Comparison of ENCODE assay signal across 25 mouse cellular contexts in the genomic region with DNA sequence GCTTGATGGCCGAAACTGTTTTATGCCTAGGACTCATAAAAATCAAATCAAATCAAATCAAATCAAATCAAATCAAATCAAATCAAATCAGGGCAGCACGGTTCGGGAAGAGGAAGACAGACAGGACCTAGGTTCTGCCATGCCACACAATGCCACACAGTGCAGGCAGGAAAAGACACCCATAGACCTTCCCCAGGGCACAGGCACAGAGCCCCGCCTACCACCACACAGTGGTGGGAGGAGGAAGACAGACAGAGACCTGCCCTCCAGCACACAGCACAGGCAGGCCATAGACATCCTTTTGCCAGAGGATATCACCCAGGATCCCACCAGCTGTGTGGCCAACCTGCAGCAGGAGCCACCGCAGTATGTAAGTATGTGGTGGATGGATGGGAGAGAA. TPM values are rescaled to one million over a fixed set of nuclear protein-coding genes. Genes with fewer than 3 reads are reported as not detected.
A peak's percentile ranks its signal among the peaks of the same experiment; 100 is the strongest.
DNase-seq lines count a peak whose midpoint lies in the region; ATAC-seq and TF ChIP-seq lines count a peak whose summit lies in the region.
"Had no signal": no experiment of that assay in that cellular context is flagged by ENCODE, and none has a peak within 500 bp of the region (broad histone marks: within the 10 kb centered on the region; RNA-seq: fewer than 3 reads in every experiment).

No protein-coding gene starts in this region.

- H3K9ac ChIP-seq in liver, embryonic 11.5 days (ENCODE audit: low read depth, low read length): no peak overlapping the region
- no peak overlapping the region for H3K9ac ChIP-seq in liver, postnatal 0 days (replicated peaks)
- H3K9ac ChIP-seq in CH12.LX (ENCODE audit: insufficient read depth, low read depth): peak overlapping the region; percentile 8; the same call in 1 of the 2 replicates
- H3K9ac ChIP-seq: limb, embryonic 15.5 days; lung, embryonic 14.5 days had no signal

- WGBS in liver, embryonic 11.5 days: 85% methylated on average over 5 of the region's 5 CpGs
- WGBS in liver, postnatal 0 days (ENCODE audit: insufficient replicate concordance): 78% methylated on average over 5 of the region's 5 CpGs

- dilution Hi-C loops in CH12.LX (cut with MboI; ENCODE audit: extremely low pct_ligation_motif_present, extremely low pct_unique_long_range_greater_than_20kb, low sequenced_read_pairs): no loop called here

- H3K4me3 ChIP-seq in liver, embryonic 11.5 days (ENCODE audit: low read depth, low read length): no peak overlapping the region
- no peak overlapping the region for H3K4me3 ChIP-seq in liver, postnatal 0 days (ENCODE audit: low read depth, low read length)
- H3K4me3 ChIP-seq in CH12.LX (replicated peaks in 1 of 3; ENCODE audit: low read depth in 2 of 3, low read length in 2 of 3, poor library complexity in 1 of 3): peak overlapping the region in 2 of 3 experiments; percentile 14 to 30
- H3K4me3 ChIP-seq: forebrain, embryonic 10.5 days; limb, embryonic 15.5 days; midbrain, embryonic 10.5 days had no signal

- TF ChIP-seq RAD21 in CH12.LX (IDR thresholded peaks at IDR 0.05; ENCODE audit: low read depth, low read length): no peak

- H3K27ac ChIP-seq in liver, embryonic 11.5 days (ENCODE audit: low read depth, low read length): no peak overlapping the region
- no peak overlapping the region for H3K27ac ChIP-seq in liver, postnatal 0 days (ENCODE audit: low read depth)
- no peak overlapping the region for H3K27ac ChIP-seq in CH12.LX (ENCODE audit: insufficient read depth, low read depth)
- H3K27ac ChIP-seq: forebrain, embryonic 10.5 days; hindbrain, postnatal 0 days; limb, embryonic 15.5 days; midbrain, embryonic 10.5 days had no signal

- no peaks in the 10 kb centered on the region for H3K79me2 ChIP-seq in CH12.LX (replicated peaks; ENCODE audit: control insufficient read depth, extremely low read depth, insufficient read depth, poor library complexity, severe bottlenecking)

- no peaks in the 10 kb centered on the region for H3K36me3 ChIP-seq in liver, embryonic 11.5 days (ENCODE audit: control insufficient read depth, insufficient read depth, low read length)
- H3K36me3 ChIP-seq in liver, postnatal 0 days (replicated peaks; ENCODE audit: insufficient read depth, low read length): no peaks in the 10 kb centered on the region
- no peaks in the 10 kb centered on the region for H3K36me3 ChIP-seq in CH12.LX (replicated peaks in 1 of 2; ENCODE audit: control insufficient read depth in 1 of 2, insufficient read depth in 1 of 2, low read length in 1 of 2)
- H3K36me3 ChIP-seq: forebrain, embryonic 10.5 days; limb, embryonic 15.5 days; midbrain, embryonic 10.5 days had no signal

- H3K9me3 ChIP-seq in liver, embryonic 11.5 days (ENCODE audit: control insufficient read depth, low read length): no peaks in the 10 kb centered on the region
- H3K9me3 ChIP-seq in liver, postnatal 0 days (ENCODE audit: low read length): no peaks in the 10 kb centered on the region
- H3K9me3 ChIP-seq in CH12.LX (replicated peaks; ENCODE audit: low read length): no peaks in the 10 kb centered on the region
- H3K9me3 ChIP-seq: forebrain, embryonic 10.5 days; limb, embryonic 15.5 days; midbrain, embryonic 10.5 days had no signal

- H3K4me2 ChIP-seq in liver, embryonic 11.5 days: no peak overlapping the region
- no peak overlapping the region for H3K4me2 ChIP-seq in liver, postnatal 0 days (ENCODE audit: low read depth, low read length)
- H3K4me2 ChIP-seq in CH12.LX (ENCODE audit: insufficient read depth, low read depth, poor library complexity, severe bottlenecking): peak overlapping the region; percentile 9; the same call in 1 of the 2 replicates
- H3K4me2 ChIP-seq: limb, embryonic 15.5 days; lung, embryonic 14.5 days had no signal

- TF ChIP-seq EP300 in liver, postnatal 0 days (IDR thresholded peaks at IDR 0.05; ENCODE audit: low read depth): no peak
- no peak for TF ChIP-seq EP300 in CH12.LX (IDR thresholded peaks at IDR 0.05; ENCODE audit: low read length)

- 0 out of 2 replicates have a peak, but pooled peaks have one; percentile 32 for TF ChIP-seq POLR2A in CH12.LX (IDR thresholded peaks at IDR 0.05; ENCODE audit: low read depth, low read length)

- no peak for TF ChIP-seq CTCF in liver, postnatal 0 days (IDR thresholded peaks at IDR 0.05; ENCODE audit: low read depth)
- no peak for TF ChIP-seq CTCF in CH12.LX (conservative IDR thresholded peaks at IDR 0.05 in 1 of 2, IDR thresholded peaks at IDR 0.05 in 1 of 2; ENCODE audit: low read depth in 2 of 2, low read length in 2 of 2)

- H3K4me1 ChIP-seq in liver, embryonic 11.5 days (replicated peaks; ENCODE audit: control insufficient read depth, insufficient read depth, low read length): peaks cover 4% of the 10 kb centered on the region
- H3K4me1 ChIP-seq in liver, postnatal 0 days (ENCODE audit: insufficient read depth): peaks cover 3% of the 10 kb centered on the region
- H3K4me1 ChIP-seq in CH12.LX (ENCODE audit: control insufficient read depth in 1 of 2, insufficient read depth in 2 of 2): peaks cover 24 to 54% of the 10 kb centered on the region in 2 experiments
- H3K4me1 ChIP-seq: forebrain, embryonic 10.5 days; limb, embryonic 15.5 days had no signal

- no peaks in the 10 kb centered on the region for H3K27me3 ChIP-seq in liver, embryonic 11.5 days (replicated peaks; ENCODE audit: control insufficient read depth, insufficient read depth, low read length)
- H3K27me3 ChIP-seq in liver, postnatal 0 days (ENCODE audit: insufficient read depth, low read length): no peaks in the 10 kb centered on the region
- H3K27me3 ChIP-seq in CH12.LX (replicated peaks): no peaks in the 10 kb centered on the region
- H3K27me3 ChIP-seq: limb, embryonic 15.5 days had no signal

- ATAC-seq in liver, embryonic 11.5 days (replicated peaks; ENCODE audit: low FRiP score): 0 out of 2 replicates have a peak, but pooled peaks have one; percentile 15
- no peak for ATAC-seq in liver, postnatal 0 days
- peak; percentile 49 for ATAC-seq in activated CD4-positive, CD25-positive, alpha-beta regulatory T cell, adult 4 months
- peak; percentile 43 for ATAC-seq in megakaryocyte progenitor cell, adult 5-6 weeks (replicated peaks; ENCODE audit: poor library complexity)
- ATAC-seq: forebrain, embryonic 16.5 days; hindbrain, postnatal 0 days; intestine, embryonic 16.5 days had no signal

- in situ Hi-C loops in CH12.LX (cut with MboI; ENCODE audit: low pct_ligation_motif_present, low pct_unique_long_range_greater_than_20kb, low sequenced_read_pairs): loop anchor here (10.0 kb wide), 1 partner anchor 307 kb away; no protein-coding TSS in a partner anchor

- no peak for DNase-seq in liver, embryonic 11.5 days (ENCODE audit: low spot score)
- DNase-seq in liver, postnatal 0 days: no peak
- no peak for DNase-seq in CH12.LX (ENCODE audit: extremely low read depth)
- DNase-seq in testis, postnatal 10 days (ENCODE audit: low spot score): no peak
- DNase-seq in yolk sac, embryonic 10.5 days (ENCODE audit: low spot score): no peak
- DNase-seq: adrenal gland, postnatal 36 days; cerebellum, adult 9-10 months; gastrocnemius, postnatal 10 days; heart, adult 18-20 months; kidney, adult 9 months; kidney, postnatal 36 days; layer of hippocampus, adult 9-11 months; left cerebral cortex, postnatal 4 days; lung, embryonic 14.5 days; right cerebral cortex, postnatal 25 days; spleen, adult 18-20 months; thymus, postnatal 14 days had no signal

TF ChIP-seq in CH12.LX, 34 proteins besides CTCF, POLR2A, EP300 and RAD21 (continues in another document):
- TF ChIP-seq HCFC1 (IDR thresholded peaks at IDR 0.05; ENCODE audit: low read depth, low read length) (no peak), IRF4 (IDR thresholded peaks at IDR 0.05; ENCODE audit: low read depth, low read length) (no peak), ETS1 (conservative IDR thresholded peaks at IDR 0.05; ENCODE audit: low read depth, low read length) (no peak), E2F4 (IDR thresholded peaks at IDR 0.05; ENCODE audit: insufficient replicate concordance, low read depth, low read length) (no peak), JUN (IDR thresholded peaks at IDR 0.05; ENCODE audit: insufficient read depth, low read depth, low read length) (no peak), ZKSCAN1 (IDR thresholded peaks at IDR 0.05; ENCODE audit: borderline replicate concordance, low read depth, low read length) (no peak), TBP (conservative IDR thresholded peaks at IDR 0.05; ENCODE audit: low read depth, low read length) (no peak), ZC3H11A (IDR thresholded peaks at IDR 0.05; ENCODE audit: low read depth, low read length) (no peak), MEF2A (IDR thresholded peaks at IDR 0.05; ENCODE audit: borderline replicate concordance, low read depth, low read length) (no peak), NRF1 (IDR thresholded peaks at IDR 0.05; ENCODE audit: low read depth, low read length) (no peak), CHD2 (IDR thresholded peaks at IDR 0.05; ENCODE audit: low read length) (no peak), SIN3A (IDR thresholded peaks at IDR 0.05; ENCODE audit: low read length) (no peak), PAX5 (IDR thresholded peaks at IDR 0.05; ENCODE audit: low read length) (no peak), MXI1 (IDR thresholded peaks at IDR 0.05; ENCODE audit: low read depth, low read length) (no peak), USF1 (IDR thresholded peaks at IDR 0.05; ENCODE audit: low read depth, low read length) (no peak), GABPA (IDR thresholded peaks at IDR 0.05; ENCODE audit: insufficient replicate concordance, low read depth, low read length) (no peak)

RNA-seq across cellular contexts. Expression of a gene that starts 13.2 kb away (rescaled TPM):
- polyA plus RNA-seq in liver, embryonic 11.5 days (2014; fragmentation: Nextera tagmentation; extraction: Ambion mirVana): 48.0 and 50.1 TPM in 2 replicates
- polyA plus RNA-seq in liver, postnatal 0 days (2015; fragmentation: Nextera tagmentation; extraction: Ambion mirVana): 14.3 and 15.5 TPM in 2 replicates
- total RNA-seq in CH12.LX (2012; rRNA removed): 49.1 and 49.6 TPM in 2 replicates
- total RNA-seq in CH12.LX (2014; rRNA removed): 41.8 and 51.3 TPM in 2 replicates
- 36.6 and 41.9 TPM in 2 replicates for polyA plus RNA-seq in CH12.LX (2012; ENCODE audit: insufficient read length, low read depth)
- polyA plus RNA-seq in activated CD4-positive, CD25-positive, alpha-beta regulatory T cell, adult 4 months (2017; shearing (Covaris generic)): 10 to 100 TPM; 33.3 to 37.8 TPM
- total RNA-seq in megakaryocyte progenitor cell, adult 5-6 weeks (2015): 17.4 and 18.7 TPM in 2 replicates
- total RNA-seq in megakaryocyte progenitor cell, adult 5-6 weeks (2017): 23.3 and 23.4 TPM in 2 replicates

RNA-seq across cellular contexts. Expression of a gene that starts 27.9 kb away (rescaled TPM):
- polyA plus RNA-seq in liver, embryonic 11.5 days (2014; fragmentation: Nextera tagmentation; extraction: Ambion mirVana): 12.6 and 14.9 TPM in 2 replicates
- 10.3 and 11.9 TPM in 2 replicates for polyA plus RNA-seq in liver, postnatal 0 days (2015; fragmentation: Nextera tagmentation; extraction: Ambion mirVana)
- total RNA-seq in CH12.LX (2012; rRNA removed): 33.7 and 49.8 TPM in 2 replicates
- 42.3 and 47.7 TPM in 2 replicates for total RNA-seq in CH12.LX (2014; rRNA removed)
- 22.2 and 23.4 TPM in 2 replicates for polyA plus RNA-seq in CH12.LX (2012; ENCODE audit: insufficient read length, low read depth)
- polyA plus RNA-seq in activated CD4-positive, CD25-positive, alpha-beta regulatory T cell, adult 4 months (2017; shearing (Covaris generic)): 10 to 100 TPM; 18.9 to 19.6 TPM
- 5.1 and 7.6 TPM in 2 replicates for total RNA-seq in megakaryocyte progenitor cell, adult 5-6 weeks (2015)
- 5.7 and 6.8 TPM in 2 replicates for total RNA-seq in megakaryocyte progenitor cell, adult 5-6 weeks (2017)

Comparison
In these comparisons a context has a peak if more than half of its experiments do, and no peak if none do; other contexts are left out.
1. H3K4me3 ChIP-seq: peak in CH12.LX (2 of 3); none in liver, embryonic 11.5 days (single experiment) and liver, postnatal 0 days (single experiment).